Mouse (Mus musculus) mouse trophoblast stem cell (cell line): ENCODE measurements around the gene Mat2b.

Experiments used
- in situ Hi-C, 2 experiments: fragments of 300-500 bp; cut with MseI, MboI; formaldehyde crosslinking; loops; 2 replicates in 1 of 2; 3 replicates in 1 of 2; pipeline ENCODE4 v1.15.1; 2025

The Mat2b gene

GRCm38 (mm10) chr11:40649726-40650445 lies 45.1 kb downstream of the Mat2b start:
- in situ Hi-C loops: no loop called here

- in situ Hi-C loops: no loop called here
Observed at GRCm38 (mm10) chr11:40647246-40647645, 47.8 kb downstream of the Mat2b start.
